Mouse (Mus musculus) hindbrain, embryonic 14.5 days (tissue): Measurements from ENCODE around the gene Scnn1a. TPM values are rescaled to one million over a fixed set of nuclear protein-coding genes. Genes with fewer than 3 reads are reported as not detected.

Experiments used
- ATAC-seq: fragments of 200-750 bp; cut with Nextera tagmentation; 2 replicates; pipeline ENCODE4 v1.8.0; 2017; ENCODE audit warnings: moderate number of reproducible peaks, mild to moderate bottlenecking, moderate TSS enrichment, moderate library complexity; ENCODE audit not compliant: low FRiP score
- DNase-seq: peaks from one replicate; pipeline ENCODE4 v3.0.0-alpha.2; 2015; ENCODE audit warnings: low spot score
- H3K27ac ChIP-seq: fragments of 300-500 bp; sonication (generic); 2 replicates; pipeline ENCODE4 v1.5.1; 2014; ENCODE audit warnings: mild to moderate bottlenecking, moderate library complexity
- H3K27me3 ChIP-seq: fragments of 300-500 bp; sonication (generic); 2 replicates; pipeline ENCODE4 v1.6.1; 2014; ENCODE audit warnings: mild to moderate bottlenecking, low read length, mixed read lengths; ENCODE audit not compliant: control insufficient read depth, insufficient read depth
- H3K36me3 ChIP-seq: fragments of 300-500 bp; sonication (generic); replicated peaks from 2 replicates; pipeline ENCODE4 v1.6.1; 2014; ENCODE audit not compliant: control insufficient read depth, insufficient read depth
- H3K4me1 ChIP-seq: fragments of 300-500 bp; sonication (generic); replicated peaks from 2 replicates; pipeline ENCODE4 v1.6.1; 2014; ENCODE audit warnings: antibody characterized with exemption, low read length, mixed read lengths; ENCODE audit not compliant: control insufficient read depth, insufficient read depth
- H3K4me2 ChIP-seq: fragments of 300-500 bp; sonication (generic); replicated peaks from 2 replicates; pipeline ENCODE4 v1.6.1; 2014; ENCODE audit warnings: mild to moderate bottlenecking, moderate library complexity
- H3K4me3 ChIP-seq: fragments of 300-500 bp; sonication (generic); replicated peaks from 2 replicates; pipeline ENCODE4 v1.5.1; 2014; ENCODE audit warnings: mild to moderate bottlenecking, low read length
- H3K9ac ChIP-seq: fragments of 300-500 bp; sonication (generic); 2 replicates; pipeline ENCODE4 v1.6.1; 2014
- H3K9me3 ChIP-seq: fragments of 300-500 bp; sonication (generic); 2 replicates; pipeline ENCODE4 v1.6.1; 2016; ENCODE audit warnings: low read length; ENCODE audit not compliant: control insufficient read depth
- WGBS: fragments of 180-500 bp; shearing (Covaris S2); extraction: QIAGEN DNeasy Blood & Tissue Kit; methylation state at CpG from one replicate; pipeline ENCODE4 v1.1.7; 2014; 5-methylcytosine and 5-hydroxymethylcytosine counted together
- polyA plus RNA-seq: library from polyadenylated mRNA; unstranded; fragments of >200 nt; fragmentation: Nextera tagmentation; extraction: Ambion mirVana; gene quantifications from 2 replicates; pipeline ENCODE4 v1.2.1, GENCODE M21; 2014

Scnn1a gene
- polyA plus RNA-seq, 1 experiment from 2014 or later = 0.50 TPM

DNA sequence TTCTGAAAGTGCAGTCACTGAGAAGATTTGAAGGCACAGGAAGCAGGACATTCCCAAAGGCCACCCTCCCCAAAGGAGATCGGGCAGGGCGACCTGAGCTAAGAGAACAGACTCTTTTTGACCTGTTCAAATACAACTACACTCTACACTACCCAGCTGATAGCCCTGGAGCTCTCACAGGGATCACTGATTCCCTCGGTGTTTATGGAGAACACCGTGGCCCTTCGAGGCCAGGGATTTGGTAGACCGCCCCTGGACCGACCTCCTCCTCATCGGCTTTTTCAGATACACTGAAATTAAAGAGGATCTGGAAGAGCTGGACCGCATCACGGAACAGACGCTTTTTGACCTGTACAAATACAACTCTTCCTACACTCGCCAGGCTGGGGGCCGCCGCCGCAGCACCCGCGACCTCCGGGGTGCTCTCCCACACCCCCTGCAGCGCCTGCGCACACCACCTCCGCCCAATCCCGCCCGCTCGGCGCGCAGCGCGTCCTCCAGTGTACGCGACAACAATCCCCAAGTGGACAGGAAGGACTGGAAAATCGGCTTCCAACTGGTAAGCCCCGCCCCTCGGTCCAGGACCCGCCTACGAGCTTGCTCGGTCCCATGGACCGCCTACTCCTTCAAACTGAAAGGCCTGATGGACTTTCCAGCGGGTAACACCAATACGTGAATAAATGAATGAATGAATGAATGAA lies 10.3 kb downstream of the Scnn1a start:
- H3K4me3 ChIP-seq = peak overlapping the region; percentile 42
- H3K4me1 ChIP-seq = no peaks in the 10 kb centered on the region; the same call in 1 of the 2 replicates
- H3K9me3 ChIP-seq = no peaks in the 10 kb centered on the region
- ATAC-seq (peak; percentile 89), DNase-seq (peak; percentile 72)
- H3K27me3 ChIP-seq = no peaks in the 10 kb centered on the region
- no peaks in the 10 kb centered on the region for H3K36me3 ChIP-seq
- WGBS = under 1% methylated on average over 39 of the region's 39 CpGs
- peak overlapping the region; percentile 73 for H3K4me2 ChIP-seq
- H3K9ac ChIP-seq = peak overlapping the region; percentile 61
- no peak overlapping the region for H3K27ac ChIP-seq

DNA sequence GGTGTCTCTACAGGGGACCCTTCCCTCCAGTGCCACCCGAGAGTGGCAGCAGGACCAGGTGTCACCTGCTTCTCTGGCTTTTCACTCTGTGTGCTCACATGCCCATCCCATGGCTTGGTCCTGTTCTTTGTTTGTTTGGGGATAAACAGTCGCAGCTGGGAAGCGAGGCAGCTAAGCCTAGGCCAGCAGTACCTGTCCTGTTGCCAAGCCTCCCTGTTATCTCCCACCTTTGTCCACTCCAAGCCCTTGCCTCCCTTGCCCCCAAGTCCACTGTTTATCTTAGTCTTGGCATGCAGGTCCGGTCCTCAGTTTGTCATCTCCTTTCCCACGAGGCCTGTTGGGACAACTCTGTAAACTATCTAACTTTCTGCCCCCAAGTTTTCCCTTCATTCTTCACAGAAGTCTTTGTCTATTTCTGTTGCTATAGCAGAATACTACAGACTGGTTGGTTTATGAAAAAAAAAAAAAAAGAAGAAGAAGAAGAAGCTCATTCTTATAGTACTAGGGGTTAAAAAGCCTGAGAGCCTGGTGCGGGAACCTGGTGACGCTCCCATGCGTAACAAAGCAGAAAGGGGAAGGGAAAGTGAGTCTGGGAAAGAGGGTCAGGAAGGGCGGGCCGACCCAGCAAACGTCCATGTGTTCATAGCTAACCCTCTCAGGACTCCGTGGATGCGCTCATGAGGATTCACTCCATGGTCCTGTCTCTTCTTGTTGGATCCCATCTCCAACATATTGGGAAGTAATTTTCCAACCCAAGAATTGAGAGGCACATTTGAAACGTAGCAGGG lies 12.8 kb downstream of the Scnn1a start:
- Histone ChIP-seq H3K27ac (no peak overlapping the region), H3K9ac (no peak overlapping the region), H3K27me3 (no peaks in the 10 kb centered on the region), H3K4me2 (no peak overlapping the region), H3K9me3 (no peaks in the 10 kb centered on the region), H3K4me1 (no peaks in the 10 kb centered on the region; the same call in 1 of the 2 replicates), H3K36me3 (no peaks in the 10 kb centered on the region), H3K4me3 (no peak overlapping the region)
- no peak for ATAC-seq
- WGBS = 75% methylated on average over 14 of the region's 14 CpGs
- no peak for DNase-seq

DNA sequence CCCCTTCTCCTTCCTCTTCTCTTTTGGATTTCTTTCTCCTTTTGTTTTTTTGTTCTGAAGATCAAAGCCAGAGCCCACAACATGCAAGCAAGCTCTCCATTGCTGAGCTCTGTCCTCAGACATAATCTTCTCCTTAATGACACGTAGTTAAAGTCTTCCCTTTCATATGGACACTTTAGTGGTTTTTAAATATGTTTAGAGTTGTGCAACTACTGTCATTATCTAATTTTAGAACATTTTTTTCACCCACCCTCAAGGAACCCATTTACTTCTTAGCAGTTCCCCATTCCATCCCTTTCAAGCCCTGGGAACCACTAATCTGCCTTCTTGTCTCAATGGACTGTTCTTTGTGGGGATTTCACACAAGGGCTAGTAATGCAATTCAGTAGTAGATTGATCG lies 13.9 kb downstream of the Scnn1a start:
- no peaks in the 10 kb centered on the region for H3K9me3 ChIP-seq
- H3K4me3 ChIP-seq = no peak overlapping the region
- no peaks in the 10 kb centered on the region; the same call in 1 of the 2 replicates for H3K4me1 ChIP-seq
- DNase-seq (no peak), ATAC-seq (no peak)
- H3K27me3 ChIP-seq = no peaks in the 10 kb centered on the region
- H3K36me3 ChIP-seq = no peaks in the 10 kb centered on the region
- no peak overlapping the region for H3K27ac ChIP-seq
- WGBS = 75% methylated on average over 2 of the region's 2 CpGs
- H3K4me2 ChIP-seq = no peak overlapping the region
- no peak overlapping the region for H3K9ac ChIP-seq

DNA sequence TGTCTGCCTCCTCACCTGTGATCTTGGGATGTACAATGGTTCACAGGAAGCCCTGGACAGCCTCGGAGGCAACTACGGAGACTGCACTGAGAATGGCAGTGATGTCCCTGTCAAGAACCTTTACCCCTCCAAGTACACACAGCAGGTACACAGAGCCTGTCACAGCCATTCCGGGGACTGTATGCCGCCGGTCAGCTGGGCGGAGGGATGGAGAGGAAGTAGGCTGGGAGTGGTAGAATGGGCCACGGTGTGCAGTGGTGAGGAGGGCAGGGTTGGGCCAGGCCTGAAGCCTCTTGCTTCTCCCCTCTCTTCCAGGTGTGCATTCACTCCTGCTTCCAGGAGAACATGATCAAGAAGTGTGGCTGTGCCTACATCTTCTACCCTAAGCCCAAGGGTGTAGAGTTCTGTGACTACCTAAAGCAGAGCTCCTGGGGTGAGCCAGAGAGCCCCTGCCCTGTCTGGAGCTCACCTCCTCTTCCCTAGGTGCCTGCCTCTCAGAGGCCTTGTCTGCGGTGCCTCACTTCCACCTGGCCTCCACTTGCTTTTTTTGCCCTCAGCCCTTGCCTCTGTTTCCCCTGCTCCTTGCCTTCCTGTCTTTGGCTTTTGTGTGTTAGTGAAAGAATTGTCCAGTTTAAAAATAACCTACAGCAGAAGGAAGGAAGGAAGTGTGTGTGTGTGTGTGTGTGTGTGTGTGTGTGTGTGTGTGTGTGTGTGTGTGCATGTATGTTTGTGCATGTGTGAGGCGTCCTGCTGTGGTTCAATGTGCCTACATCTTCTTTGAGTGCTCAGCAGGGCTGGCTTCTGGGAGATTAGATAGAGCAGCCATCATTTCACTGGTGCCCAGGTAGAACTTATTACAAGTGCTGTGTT lies 18.6 kb downstream of the Scnn1a start:
- Histone ChIP-seq H3K9ac (no peak overlapping the region), H3K9me3 (no peaks in the 10 kb centered on the region), H3K4me1 (no peaks in the 10 kb centered on the region), H3K27me3 (no peaks in the 10 kb centered on the region), H3K27ac (no peak overlapping the region), H3K36me3 (no peaks in the 10 kb centered on the region), H3K4me2 (no peak overlapping the region), H3K4me3 (no peak overlapping the region)
- DNase-seq (no peak), ATAC-seq (no peak)
- 73% methylated on average over 9 of the region's 9 CpGs for WGBS

DNA sequence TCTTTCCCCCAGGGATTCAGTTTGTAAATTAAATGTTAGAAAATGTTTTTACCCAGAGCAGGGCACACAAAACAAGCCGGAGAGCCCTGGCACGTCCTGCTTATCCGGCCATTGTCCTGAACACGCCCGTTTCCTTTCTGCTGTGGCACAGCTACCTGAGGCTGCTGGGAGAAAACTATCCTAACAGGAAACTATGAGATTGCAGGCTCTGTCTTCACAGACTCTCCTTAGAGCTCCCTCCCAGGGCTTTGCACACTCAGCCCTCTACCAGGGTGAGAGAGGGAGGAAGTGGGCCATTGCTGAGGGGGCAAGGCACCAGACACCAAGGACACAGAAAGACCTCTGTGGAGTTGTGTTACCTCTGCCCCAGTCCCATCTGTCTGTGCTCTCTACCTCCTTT lies 19.8 kb downstream of the Scnn1a start:
- 72% methylated on average over 5 of the region's 5 CpGs for WGBS
- DNase-seq (no peak), ATAC-seq (no peak)

DNA sequence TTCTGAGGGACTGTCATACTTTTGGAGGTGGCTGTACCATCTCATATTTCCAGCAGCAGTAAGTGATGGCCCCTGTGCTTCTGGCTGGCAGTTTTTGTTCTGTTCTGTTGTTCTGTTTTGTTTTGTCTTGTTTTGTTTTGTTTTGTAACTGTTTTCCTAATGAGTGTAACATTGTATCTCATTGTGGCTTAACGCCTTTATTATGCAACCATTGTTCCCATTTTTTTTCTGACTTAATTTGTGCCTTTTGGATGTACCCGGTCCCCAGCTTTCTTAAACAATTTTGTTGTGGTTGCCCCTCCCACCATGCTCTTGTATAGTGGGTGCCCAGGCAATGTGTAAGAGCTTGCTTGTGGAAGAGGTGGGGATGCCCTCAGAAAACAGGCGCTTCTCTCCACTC lies 21.7 kb downstream of the Scnn1a start:
- Histone ChIP-seq H3K4me3 (no peak overlapping the region), H3K9ac (no peak overlapping the region), H3K4me2 (no peak overlapping the region), H3K27me3 (no peaks in the 10 kb centered on the region), H3K36me3 (no peaks in the 10 kb centered on the region), H3K27ac (no peak overlapping the region), H3K9me3 (no peaks in the 10 kb centered on the region), H3K4me1 (no peaks in the 10 kb centered on the region)
- ATAC-seq (no peak), DNase-seq (no peak)
- WGBS = 49% methylated on average over 3 of the region's 3 CpGs

More for the DNA sequence above, 19.8 kb downstream of the Scnn1a start:
- Histone ChIP-seq H3K27me3 (no peaks in the 10 kb centered on the region), H3K9ac (no peak overlapping the region), H3K4me1 (no peaks in the 10 kb centered on the region), H3K36me3 (no peaks in the 10 kb centered on the region), H3K4me3 (no peak overlapping the region), H3K9me3 (no peaks in the 10 kb centered on the region), H3K4me2 (no peak overlapping the region), H3K27ac (no peak overlapping the region)

DNA sequence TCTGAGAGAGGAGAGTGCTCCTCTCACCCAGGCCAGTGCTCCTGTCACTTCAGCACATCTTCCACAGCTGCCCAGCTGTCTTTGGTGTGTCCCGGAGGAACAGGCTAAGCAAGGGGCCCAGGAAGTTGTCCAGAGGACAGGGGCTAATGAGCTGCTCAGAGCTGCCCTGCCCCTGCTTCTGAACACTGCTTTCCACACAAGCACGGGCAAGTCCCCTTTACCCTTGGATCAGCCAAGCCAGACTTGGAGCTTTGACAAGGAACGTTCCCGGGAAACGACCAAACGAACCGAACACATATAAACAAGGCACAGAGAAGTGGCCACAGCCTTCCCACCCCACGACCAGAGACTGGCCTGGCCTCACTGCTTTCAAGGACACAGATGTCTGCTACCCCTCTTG lies 23.6 kb downstream of the Scnn1a start:
- H3K27me3 ChIP-seq = 0 out of 2 replicates have a peak, but pooled peaks cover 10% of the 10 kb centered on the region
- no peak overlapping the region for H3K9ac ChIP-seq
- 43% methylated on average over 8 of the region's 8 CpGs for WGBS
- DNase-seq = no peak
- ATAC-seq = no peak
- no peaks in the 10 kb centered on the region for H3K9me3 ChIP-seq
- no peaks in the 10 kb centered on the region for H3K36me3 ChIP-seq
- H3K27ac ChIP-seq = no peak overlapping the region
- H3K4me1 ChIP-seq = peaks cover 3% of the 10 kb centered on the region; the same call in 1 of the 2 replicates
- H3K4me2 ChIP-seq = no peak overlapping the region
- H3K4me3 ChIP-seq = no peak overlapping the region

DNA sequence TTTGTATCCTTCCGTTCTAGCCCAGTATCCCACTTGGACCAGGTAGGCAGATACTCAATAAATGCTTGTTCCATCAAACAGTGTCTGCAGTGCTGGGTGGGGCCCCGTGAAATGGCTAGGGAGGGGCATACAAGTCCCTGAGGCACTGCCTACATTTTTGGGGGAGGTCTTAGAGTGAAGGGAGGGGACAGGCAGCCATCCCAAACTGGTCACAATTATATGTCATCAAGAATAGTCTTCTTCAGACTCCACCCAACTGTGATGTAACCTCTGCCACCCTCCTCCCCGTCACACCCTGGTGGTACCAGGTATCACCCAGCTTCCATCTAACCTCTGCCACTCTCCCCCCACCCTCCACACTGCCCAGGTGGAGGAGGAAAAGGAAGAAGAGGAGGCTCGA lies 24.4 kb downstream of the Scnn1a start:
- Histone ChIP-seq H3K4me3 (no peak overlapping the region), H3K4me2 (no peak overlapping the region), H3K4me1 (peaks cover 9% of the 10 kb centered on the region), H3K27ac (no peak overlapping the region), H3K9ac (no peak overlapping the region), H3K36me3 (no peaks in the 10 kb centered on the region), H3K9me3 (no peaks in the 10 kb centered on the region), H3K27me3 (0 out of 2 replicates have a peak, but pooled peaks cover 10% of the 10 kb centered on the region)
- ATAC-seq (no peak), DNase-seq (no peak)
- 67% methylated on average over 4 of the region's 4 CpGs for WGBS

DNA sequence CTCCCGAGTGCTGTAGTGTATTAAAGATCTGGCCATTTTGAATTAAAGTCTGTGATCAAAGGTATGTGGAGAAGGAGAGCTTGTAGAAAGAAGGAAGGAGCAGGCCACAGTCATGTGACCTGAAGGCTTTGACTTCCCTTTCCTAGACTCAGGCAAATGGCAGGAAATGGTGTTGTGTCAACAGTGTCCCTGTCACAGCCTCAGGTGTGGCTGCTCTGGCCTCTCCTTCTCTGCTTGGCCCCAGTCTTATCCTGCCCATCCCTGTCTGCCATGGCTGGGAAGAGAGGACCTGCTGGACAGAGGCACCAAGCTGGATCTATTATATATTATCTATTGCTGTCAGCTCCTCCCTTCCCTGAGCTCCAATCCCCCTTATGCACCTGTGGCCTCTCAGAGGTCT lies 25.2 kb downstream of the Scnn1a start:
- ATAC-seq (no peak), DNase-seq (no peak)
- Histone ChIP-seq H3K4me3 (no peak overlapping the region), H3K27ac (no peak overlapping the region), H3K9me3 (no peaks in the 10 kb centered on the region), H3K4me2 (no peak overlapping the region), H3K27me3 (0 out of 2 replicates have a peak, but pooled peaks cover 14% of the 10 kb centered on the region), H3K4me1 (peaks cover 14% of the 10 kb centered on the region), H3K9ac (no peak overlapping the region), H3K36me3 (no peaks in the 10 kb centered on the region)
- WGBS = 61% methylated on average over 1 of the region's 1 CpGs
